Mouse (Mus musculus) stomach, postnatal 0 days (tissue): ENCODE measurements around the gene Dnaic1. TPM values are rescaled to one million over a fixed set of nuclear protein-coding genes. Genes with fewer than 3 reads are reported as not detected.

Source experiments
- ATAC-seq: fragments of 200-750 bp; cut with Nextera tagmentation; 2 replicates; pipeline ENCODE4 v1.8.0; 2017; ENCODE audit not compliant: low FRiP score, low TSS enrichment
- DNase-seq: peaks from one replicate; pipeline ENCODE4 v3.0.0-alpha.2; 2016; ENCODE audit warnings: low spot score
- H3K27ac ChIP-seq: fragments of 300-500 bp; sonication (generic); replicated peaks from 2 replicates; pipeline ENCODE4 v1.5.1; 2014; ENCODE audit warnings: mild to moderate bottlenecking, control low read depth
- H3K27me3 ChIP-seq: fragments of 300-500 bp; sonication (generic); 2 replicates; pipeline ENCODE4 v1.6.1; 2014; ENCODE audit warnings: low read length; ENCODE audit not compliant: control insufficient read depth, insufficient read depth
- H3K36me3 ChIP-seq: fragments of 300-500 bp; sonication (generic); 2 replicates; pipeline ENCODE4 v1.6.1; 2014; ENCODE audit warnings: low read length, mixed read lengths; ENCODE audit not compliant: control insufficient read depth, insufficient read depth
- H3K4me1 ChIP-seq: fragments of 300-500 bp; sonication (generic); replicated peaks from 2 replicates; pipeline ENCODE4 v1.6.1; 2014; ENCODE audit warnings: antibody characterized with exemption; ENCODE audit not compliant: control insufficient read depth, insufficient read depth
- H3K4me2 ChIP-seq: fragments of 300-500 bp; sonication (generic); replicated peaks from 2 replicates; pipeline ENCODE4 v1.6.1; 2014; ENCODE audit warnings: low read depth, mild to moderate bottlenecking, control low read depth, moderate library complexity
- H3K4me3 ChIP-seq: fragments of 300-500 bp; sonication (generic); 2 replicates; pipeline ENCODE4 v1.5.1; 2014; ENCODE audit warnings: low read depth, low read length, control low read depth
- H3K9ac ChIP-seq: fragments of 300-500 bp; sonication (generic); 2 replicates; pipeline ENCODE4 v1.6.1; 2014; ENCODE audit warnings: mild to moderate bottlenecking, low read length, control low read depth, mixed read lengths
- H3K9me3 ChIP-seq: fragments of 300-500 bp; sonication (generic); 2 replicates; pipeline ENCODE4 v1.6.1; 2016; ENCODE audit warnings: low read length; ENCODE audit not compliant: control insufficient read depth
- CTCF ChIP-seq: IDR thresholded peaks from 2 replicates; pipeline ENCODE4 v1.5.1; 2016; ENCODE audit warnings: antibody characterized with exemption, low read depth, mild to moderate bottlenecking, moderate library complexity
- EP300 ChIP-seq: optimal IDR thresholded peaks from 2 replicates; pipeline ENCODE3; 2016; ENCODE audit warnings: antibody characterized with exemption
- WGBS: fragments of 180-500 bp; shearing (Covaris S2); extraction: QIAGEN DNeasy Blood & Tissue Kit; methylation state at CpG from one replicate; pipeline ENCODE4 v1.1.7; 2014; 5-methylcytosine and 5-hydroxymethylcytosine counted together
- polyA plus RNA-seq: library from polyadenylated mRNA; unstranded; fragments of >200 nt; fragmentation: Nextera tagmentation; extraction: Ambion mirVana; gene quantifications from 2 replicates; pipeline ENCODE4 v1.2.1, GENCODE M21; 2015

The Dnaic1 gene
- polyA plus RNA-seq, 1 experiment from 2014 or later: 6.0 TPM

DNA sequence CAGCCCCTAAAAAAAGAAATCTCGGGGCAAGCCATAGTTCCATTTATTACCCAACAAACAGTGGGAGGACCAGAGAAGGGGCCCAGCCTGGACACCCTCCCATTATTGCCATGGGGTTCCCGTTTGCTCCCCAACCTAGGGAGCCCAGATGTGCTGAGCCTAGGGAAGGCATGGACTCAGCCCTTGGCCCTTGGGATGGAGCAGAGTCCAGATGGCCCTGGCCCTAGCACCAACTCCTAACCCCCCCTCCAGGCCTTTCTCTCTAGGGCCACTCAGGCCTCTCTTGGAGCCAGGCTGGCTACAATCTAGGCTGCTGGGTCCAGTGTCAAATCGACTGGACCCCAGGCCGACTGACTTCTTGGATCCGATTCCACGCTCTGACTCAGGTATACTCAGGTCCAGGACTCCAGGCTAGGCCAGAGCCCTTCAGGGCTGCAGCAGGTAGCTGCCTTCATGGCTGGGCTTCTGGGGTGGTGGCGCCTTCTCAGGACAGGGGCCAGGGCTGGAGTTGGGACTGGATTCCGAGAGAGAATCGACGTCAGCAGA, 68.7 kb downstream of the Dnaic1 start:
- H3K4me2 ChIP-seq: peak overlapping the region; percentile 65
- ATAC-seq: no peak

DNA sequence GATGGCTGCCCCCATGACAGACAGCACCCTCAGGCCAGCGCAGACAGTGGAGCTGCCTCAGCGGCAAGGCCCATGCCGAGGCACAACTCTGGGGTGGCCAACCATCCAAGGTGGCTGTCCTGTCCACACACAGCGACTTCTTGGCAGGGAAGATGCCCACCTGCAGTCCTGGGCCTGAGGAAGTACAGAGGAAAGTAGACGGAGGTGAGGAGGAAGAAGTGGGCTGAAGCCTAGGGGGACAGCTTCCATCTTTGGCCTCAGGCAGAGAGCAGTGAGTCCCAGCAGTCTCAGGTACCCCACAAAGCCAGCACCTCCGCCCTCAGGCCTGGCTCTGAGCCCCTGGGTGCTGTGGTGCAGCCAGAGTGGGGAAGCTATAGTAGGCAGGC, 69.2 kb downstream of the Dnaic1 start:
- no peak for DNase-seq
- Histone ChIP-seq H3K4me1 (no peaks in the 10 kb centered on the region), H3K9me3 (no peaks in the 10 kb centered on the region), H3K27ac (0 out of 2 replicates have a peak overlapping the region, but pooled peaks have one; percentile 13), H3K27me3 (no peaks in the 10 kb centered on the region), H3K4me3 (peak overlapping the region; percentile 59), H3K4me2 (peak overlapping the region; percentile 65), H3K36me3 (no peaks in the 10 kb centered on the region), H3K9ac (no peak overlapping the region)
- WGBS: 79% methylated on average over 6 of the region's 6 CpGs
- ATAC-seq: no peak
- no peak for TF ChIP-seq EP300
- TF ChIP-seq CTCF: no peak

More for the DNA sequence above, 68.7 kb downstream of the Dnaic1 start:
- 89% methylated on average over 10 of the region's 10 CpGs for WGBS
- H3K4me1 ChIP-seq: no peaks in the 10 kb centered on the region
- no peak overlapping the region for H3K27ac ChIP-seq
- 0 out of 2 replicates have a peak overlapping the region, but pooled peaks have one; percentile 13 for H3K9ac ChIP-seq
- no peak for TF ChIP-seq EP300
- no peak for TF ChIP-seq CTCF
- DNase-seq: no peak
- no peaks in the 10 kb centered on the region for H3K9me3 ChIP-seq
- no peaks in the 10 kb centered on the region for H3K36me3 ChIP-seq
- no peaks in the 10 kb centered on the region for H3K27me3 ChIP-seq
- H3K4me3 ChIP-seq: peak overlapping the region; percentile 59; the same call in 1 of the 2 replicates

GRCm38 (mm10) chr4:41639214-41639841, 69.8 kb downstream of the Dnaic1 start:
- Histone ChIP-seq H3K9me3 (no peaks in the 10 kb centered on the region), H3K36me3 (no peaks in the 10 kb centered on the region), H3K27me3 (no peaks in the 10 kb centered on the region), H3K4me3 (peak overlapping the region; percentile 59), H3K4me1 (no peaks in the 10 kb centered on the region), H3K4me2 (peak overlapping the region; percentile 65), H3K9ac (peak overlapping the region; percentile 71), H3K27ac (peak overlapping the region; percentile 80)
- TF ChIP-seq CTCF: no peak
- TF ChIP-seq EP300: no peak
- 20% methylated on average over 10 of the region's 10 CpGs for WGBS
- DNase-seq (no peak), ATAC-seq (no peak)

GRCm38 (mm10) chr4:41639913-41640507, 70.4 kb downstream of the Dnaic1 start, which contains the start of gene Enho:
Gene Enho, minus strand, starts transcription at chr4:41640324.
- TF ChIP-seq EP300 (no peak), CTCF (no peak)
- peak; percentile 93 for ATAC-seq
- peak within 1 kb of the TSS; percentile 59 for H3K4me3 ChIP-seq
- peak within 1 kb of the TSS; percentile 71 for H3K9ac ChIP-seq
- no peaks in the 10 kb centered on the region for H3K9me3 ChIP-seq
- H3K4me1 ChIP-seq: no peaks in the 10 kb centered on the region
- WGBS: under 1% methylated on average over 46 of the region's 74 CpGs
- peak; percentile 97 for DNase-seq
- H3K4me2 ChIP-seq: peak within 1 kb of the TSS; percentile 65
- H3K36me3 ChIP-seq: no peaks in the 10 kb centered on the region
- H3K27me3 ChIP-seq: no peaks in the 10 kb centered on the region
- peak within 1 kb of the TSS; percentile 80 for H3K27ac ChIP-seq

DNA sequence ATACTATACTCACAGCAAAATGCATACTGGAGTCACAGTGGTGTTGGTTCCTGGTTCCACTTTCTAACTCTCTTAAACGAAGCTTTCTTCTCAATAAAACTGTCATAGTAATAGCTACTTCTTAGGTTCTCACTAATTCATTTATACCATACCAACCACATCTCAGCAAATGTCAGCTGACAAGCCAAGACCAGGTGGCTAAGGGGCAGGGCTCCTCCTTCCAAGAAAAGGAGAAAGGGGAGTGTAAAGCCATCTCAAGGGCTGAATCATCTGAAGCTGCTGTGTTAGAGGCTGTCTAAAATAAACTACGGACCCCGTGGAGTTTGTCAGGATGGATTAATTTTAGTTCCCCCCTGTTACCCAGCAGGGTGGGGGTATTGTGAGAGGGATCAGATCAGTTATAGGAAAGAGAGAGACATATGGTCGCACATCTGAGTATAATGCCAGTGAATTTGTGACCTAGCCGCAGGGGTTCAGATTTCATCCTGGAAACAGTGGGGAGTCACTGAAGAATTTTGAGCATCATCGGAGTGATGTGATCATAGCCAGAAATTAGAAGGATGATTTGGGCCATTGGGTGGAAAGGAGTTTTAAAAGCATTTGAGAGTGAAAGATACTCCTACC, 71.7 kb downstream of the Dnaic1 start:
- no peak for TF ChIP-seq EP300
- no peak for TF ChIP-seq CTCF
- Histone ChIP-seq H3K36me3 (no peaks in the 10 kb centered on the region), H3K4me3 (no peak overlapping the region), H3K9ac (no peak overlapping the region), H3K27ac (no peak overlapping the region), H3K27me3 (no peaks in the 10 kb centered on the region), H3K9me3 (no peaks in the 10 kb centered on the region), H3K4me2 (no peak overlapping the region), H3K4me1 (no peaks in the 10 kb centered on the region)
- 80% methylated on average over 6 of the region's 6 CpGs for WGBS
- no peak for DNase-seq
- no peak for ATAC-seq
